Mouse (Mus musculus) layer of hippocampus, adult 9-10 months (tissue): ENCODE measurements around the gene Per2.

ENCODE experiments used
- DNase-seq: peaks from one replicate; pipeline ENCODE4 v3.0.0; 2022; ENCODE audit warnings: low spot score

Per2 gene

DNA sequence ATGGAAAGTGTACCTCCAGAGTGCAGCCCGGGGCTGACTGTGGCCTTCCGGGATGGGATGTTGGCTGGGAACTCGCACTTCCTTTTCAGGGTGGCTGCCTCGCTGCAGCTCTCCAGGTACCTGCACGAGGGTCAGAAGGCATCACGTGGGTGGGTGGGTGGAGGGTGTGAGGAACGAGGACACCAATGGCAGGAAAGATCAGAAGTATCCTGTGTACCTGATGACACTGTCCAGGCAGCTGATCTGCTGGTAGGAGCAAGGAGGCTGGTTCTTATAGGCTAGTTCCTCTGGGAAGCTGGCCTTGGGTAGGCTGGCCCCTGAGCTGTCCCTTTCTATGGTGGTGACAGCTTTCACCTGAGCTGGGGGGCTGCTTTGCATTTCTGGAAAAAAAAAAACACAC lies 28.4 kb downstream of the Per2 start:
- DNase-seq: no peak

DNA sequence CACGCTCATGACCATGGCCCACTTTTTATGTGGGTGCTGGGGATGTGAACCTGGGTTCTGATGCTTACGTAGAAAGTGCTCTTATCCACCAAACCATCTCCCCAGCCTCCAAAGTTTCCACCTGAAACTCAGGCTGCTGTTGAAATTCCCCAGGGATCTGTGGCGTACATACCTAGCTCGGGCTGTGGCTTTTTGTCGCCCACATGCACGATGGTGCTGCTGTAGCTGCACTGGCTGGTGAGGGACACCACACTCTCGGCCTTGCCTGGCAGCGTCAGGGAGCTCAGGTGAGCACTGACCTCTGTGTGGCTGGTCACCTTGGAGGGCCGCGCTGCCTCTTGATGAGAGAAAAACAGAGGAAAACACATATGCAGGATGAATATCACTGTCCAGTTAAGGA lies 29.9 kb downstream of the Per2 start:
- DNase-seq: no peak

DNA sequence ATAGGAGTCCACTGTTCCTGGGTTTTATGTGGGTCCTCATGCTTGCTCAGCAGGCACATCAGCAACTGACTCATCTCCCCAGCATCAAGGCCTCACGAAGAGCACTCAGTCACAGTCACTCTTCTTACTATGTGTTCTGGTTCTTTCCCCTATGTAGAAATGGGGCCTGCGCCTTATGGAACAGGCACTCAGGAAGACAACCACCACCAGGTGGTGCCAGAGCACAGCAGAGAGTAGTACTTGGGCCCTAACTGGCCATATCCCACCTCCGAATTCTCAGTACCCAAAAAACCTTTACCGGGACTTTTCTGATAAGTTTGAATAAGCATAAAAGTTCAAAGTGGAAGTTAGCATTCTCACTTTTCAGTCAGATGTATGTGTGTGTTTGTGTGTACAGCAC lies 30.5 kb downstream of the Per2 start:
- peak; percentile 74 for DNase-seq

DNA sequence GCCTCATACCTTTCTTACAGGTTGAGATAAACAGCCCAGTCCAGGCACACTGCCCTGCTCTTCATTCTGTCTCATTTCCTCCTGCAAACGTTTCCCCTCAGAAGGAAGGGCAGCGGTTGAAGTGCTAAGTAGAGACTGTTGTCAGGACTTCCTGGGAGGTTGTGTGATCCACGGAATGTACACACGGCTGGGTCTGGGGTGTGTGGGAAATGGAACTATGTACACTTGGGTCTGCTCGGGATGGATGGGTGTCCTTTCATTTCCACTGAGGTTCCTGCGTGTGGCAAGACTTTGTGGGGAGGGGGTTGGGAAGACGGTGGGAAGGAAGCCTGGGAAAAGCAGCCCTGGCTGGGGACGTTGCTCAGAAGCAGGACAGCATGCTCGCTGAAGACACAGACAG lies 32.7 kb downstream of the Per2 start:
- DNase-seq: no peak

DNA sequence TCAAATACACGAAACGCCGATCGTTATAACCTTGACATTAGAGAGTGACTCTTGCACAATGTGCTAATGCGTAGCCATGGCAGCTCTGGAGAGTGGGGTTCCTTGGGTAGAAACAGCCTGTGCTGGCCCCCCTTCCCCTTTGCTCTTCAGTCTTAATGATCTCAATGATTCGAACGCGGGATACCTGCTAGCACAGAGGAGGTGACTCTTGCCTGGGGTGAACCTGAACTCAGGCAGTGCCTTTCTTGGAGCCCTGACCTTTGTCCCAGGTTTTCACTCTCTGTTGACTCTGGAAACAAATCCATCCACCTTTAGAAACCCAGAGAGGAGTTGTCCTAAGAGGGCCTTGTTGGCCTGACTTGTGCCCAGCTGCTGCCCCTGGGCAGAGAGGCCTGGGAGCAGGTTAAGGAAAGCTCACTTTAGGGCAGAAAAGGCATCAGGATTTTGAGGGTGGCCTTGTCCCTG lies 38.5 kb downstream of the Per2 start:
- no peak for DNase-seq

DNA sequence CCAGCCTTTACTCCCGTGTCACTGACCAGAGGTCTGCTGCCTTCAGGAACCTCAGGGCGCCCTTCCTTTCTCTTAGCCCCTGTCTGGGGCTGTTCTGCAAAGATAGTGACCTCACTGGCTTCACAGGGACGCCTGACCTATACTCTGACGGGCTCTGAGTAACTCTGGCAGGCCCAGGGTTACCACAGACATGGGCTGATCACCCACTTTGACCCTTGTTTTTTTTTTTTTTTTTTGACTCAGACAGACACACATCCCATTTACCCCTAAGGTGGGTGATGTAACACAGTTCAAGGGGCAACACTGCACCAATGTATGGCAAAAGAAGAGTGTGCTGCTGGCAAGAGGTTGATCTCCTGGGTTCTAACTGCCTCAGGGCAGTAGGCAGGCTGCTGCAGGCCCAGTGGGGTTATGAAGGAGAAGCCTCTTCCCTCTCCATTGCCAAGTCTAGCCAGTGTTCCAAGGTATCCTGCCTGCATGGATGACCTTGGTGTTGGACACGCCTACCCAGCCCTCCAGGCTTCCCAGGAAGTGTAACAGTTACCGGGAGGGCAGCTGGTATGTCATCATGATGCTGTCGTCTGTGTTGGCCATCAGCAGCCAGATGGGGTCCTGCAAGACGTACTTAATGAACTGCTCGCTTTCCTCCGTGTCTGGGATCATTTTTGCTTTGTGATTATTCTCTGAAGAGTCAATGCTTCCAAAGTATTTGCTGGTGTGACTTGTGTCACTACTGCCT lies 39.1 kb downstream of the Per2 start:
- DNase-seq: no peak

DNA sequence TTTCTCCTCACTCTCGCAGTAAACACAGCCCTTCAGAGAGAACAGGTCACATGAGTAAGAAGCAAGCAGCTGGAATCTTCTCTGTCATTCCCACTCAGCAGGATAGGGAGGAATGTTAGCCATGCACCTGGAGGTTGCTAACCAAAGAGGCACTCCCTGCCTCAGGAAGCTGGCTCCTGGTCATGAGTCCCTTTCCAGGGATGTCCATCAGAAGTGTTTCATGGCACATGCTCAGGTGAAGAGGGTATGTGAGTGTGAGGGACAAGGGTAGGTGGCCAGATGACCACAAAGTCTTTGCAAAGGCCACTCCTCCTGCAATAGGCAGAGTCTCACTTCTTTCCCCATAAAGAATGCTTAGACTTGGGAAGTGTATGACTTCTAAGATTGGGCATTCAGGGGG lies 41.1 kb downstream of the Per2 start:
- DNase-seq: no peak

DNA sequence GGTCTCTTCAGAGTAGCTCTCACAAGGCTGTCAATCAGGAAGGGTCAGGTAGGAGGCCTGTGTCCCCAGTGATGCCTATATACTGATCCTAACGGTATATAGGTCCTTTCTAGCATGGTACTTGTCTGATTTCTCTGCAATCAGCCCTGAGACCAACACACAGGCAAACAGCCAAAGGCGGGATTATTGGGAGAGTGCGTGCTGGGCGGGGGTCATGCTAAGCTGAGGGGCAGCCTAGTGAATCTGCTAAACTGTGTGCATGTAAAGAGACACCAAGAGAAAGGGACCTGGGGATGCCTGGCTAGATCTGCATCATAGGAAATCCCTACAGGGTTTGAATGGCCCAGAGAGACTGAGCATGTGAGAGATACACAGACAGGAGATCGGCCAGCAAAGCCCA lies 43.8 kb downstream of the Per2 start:
- DNase-seq: no peak

DNA sequence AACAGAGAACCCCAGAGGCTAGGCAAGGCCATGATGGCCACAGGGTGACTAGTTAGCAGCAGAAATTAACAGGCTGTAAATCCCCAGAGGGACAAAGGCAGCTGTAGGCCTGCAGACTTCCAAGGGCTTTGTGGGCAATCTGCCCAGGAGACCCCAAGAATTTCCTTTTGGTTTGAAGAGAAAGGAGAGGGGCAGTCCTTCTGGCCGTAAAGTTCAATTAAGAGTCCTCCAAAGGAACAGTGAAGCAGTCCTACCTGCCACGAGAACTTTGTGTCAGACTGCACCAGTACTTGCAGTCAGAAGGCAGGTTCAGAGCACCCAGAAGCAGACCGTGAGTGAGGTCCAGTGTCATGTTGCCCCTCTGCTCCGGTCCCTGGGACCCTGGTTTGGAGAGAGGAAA lies 44.2 kb downstream of the Per2 start:
- no peak for DNase-seq

DNA sequence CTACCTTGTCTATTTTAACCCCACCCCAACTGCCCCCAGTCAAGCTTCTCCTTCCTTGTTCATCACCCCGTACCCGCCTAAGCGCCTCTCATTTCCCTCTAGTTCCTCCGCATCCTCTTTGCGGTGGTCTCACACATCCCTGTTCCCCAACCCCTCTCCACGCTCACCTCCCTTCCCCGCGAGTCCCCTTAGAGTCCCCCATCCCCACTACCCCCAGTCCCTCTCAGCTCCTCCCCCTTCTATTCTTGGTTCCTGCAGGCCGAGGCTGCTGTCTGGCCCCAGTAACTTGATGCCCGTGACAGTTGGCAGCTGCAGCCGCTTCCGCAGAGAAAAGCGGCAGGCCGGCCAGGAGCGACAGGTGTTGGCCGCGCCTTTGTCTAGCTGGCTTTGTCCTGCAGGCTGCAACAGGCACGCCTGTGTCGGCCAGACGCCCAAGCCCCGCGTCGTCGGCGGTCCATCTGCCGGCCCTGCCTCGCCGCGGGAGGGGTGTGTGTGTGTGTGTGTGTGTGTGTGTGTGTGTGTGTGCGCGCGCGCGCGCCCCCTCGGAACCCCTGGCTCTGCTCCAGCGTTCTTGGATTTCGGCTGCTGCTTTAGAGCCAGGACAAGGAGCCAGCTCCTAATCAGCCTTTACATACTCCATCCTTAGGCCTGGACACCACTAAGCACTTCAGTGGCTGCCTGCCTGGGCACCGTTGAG lies 45.1 kb downstream of the Per2 start, which contains the start of gene Hes6:
Hes6 (minus strand) TSS at position 141 of the 697 bp plus-strand sequence.
- no peak for DNase-seq

DNA sequence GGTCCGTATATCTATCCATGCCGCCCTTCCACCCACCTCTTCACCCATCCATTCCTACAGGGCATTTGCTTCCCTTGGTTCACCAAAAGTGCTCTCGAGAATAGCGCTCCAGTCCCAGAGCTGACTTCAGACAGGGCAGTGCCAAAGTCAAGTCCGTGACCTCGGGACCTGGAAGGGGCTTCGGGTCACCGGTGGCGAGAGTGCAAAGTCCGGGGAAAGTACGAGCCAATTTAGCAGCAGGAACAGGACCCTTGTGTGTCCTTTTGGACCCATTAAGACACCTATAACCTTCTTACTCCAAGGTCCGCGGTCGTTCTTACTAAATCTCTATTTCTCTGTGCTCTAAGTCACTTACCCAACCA lies 45.6 kb downstream of the Per2 start:
- DNase-seq: no peak

DNA sequence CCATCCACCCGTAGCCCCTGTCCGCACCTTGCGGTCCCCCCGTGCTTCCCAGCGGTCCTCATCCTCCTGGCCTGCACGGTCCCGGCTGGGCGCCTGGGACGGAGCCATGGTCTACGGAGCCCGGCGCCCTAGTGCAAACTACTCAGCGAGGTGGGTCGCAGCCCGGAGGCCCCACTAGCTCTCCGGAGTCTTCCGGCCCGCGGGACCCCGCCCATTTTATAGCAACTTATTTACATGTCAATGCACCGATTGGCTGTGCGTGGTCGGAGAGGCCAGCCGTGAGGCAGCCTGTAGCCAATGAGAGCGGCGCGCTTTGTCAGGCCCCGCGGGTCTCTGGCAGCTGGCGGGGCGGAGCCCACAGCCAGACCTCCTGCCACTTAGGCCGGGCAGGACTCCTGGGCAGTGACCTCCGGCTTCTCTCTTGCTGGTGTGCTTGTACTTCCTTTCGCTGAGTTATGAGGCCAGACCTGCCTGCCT lies 46.1 kb downstream of the Per2 start:
- DNase-seq: peak; percentile 76

DNA sequence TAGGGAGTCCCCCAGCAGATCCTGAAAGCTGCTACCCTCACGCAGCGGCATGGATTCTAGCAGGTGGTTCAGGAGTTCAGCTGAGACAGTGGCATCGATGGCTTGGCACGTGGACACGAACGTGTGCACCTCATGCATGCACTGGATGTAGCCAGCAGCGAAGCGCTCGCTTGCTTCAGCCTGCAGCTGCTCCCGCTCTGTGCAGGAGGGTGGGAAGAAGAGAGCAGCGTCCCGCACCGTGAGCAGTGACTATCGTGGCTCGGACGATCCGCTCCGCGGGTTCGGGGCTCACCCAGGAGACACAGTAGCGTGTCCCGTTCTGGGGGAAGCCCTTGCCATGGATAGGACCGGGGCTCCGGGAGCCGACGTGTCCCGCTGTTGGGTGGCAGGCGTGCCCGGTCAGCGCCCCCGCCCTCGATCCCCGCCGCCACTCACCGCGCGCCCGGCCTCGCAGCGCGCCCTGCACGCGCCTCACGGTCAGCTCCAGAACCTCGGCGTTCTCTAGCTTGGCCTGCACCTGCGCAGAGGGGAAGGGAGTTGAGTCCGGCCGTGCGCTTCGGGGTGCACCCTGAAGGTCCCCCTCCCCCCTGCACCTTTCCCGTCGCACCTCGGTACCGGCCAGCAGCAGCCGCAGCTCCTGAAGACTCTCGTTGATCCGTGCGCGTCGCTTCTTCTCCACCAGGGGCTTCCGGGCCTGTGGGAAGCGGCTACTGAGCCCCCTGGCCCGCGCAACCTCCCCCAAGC lies 46.7 kb downstream of the Per2 start:
- no peak for DNase-seq

DNA sequence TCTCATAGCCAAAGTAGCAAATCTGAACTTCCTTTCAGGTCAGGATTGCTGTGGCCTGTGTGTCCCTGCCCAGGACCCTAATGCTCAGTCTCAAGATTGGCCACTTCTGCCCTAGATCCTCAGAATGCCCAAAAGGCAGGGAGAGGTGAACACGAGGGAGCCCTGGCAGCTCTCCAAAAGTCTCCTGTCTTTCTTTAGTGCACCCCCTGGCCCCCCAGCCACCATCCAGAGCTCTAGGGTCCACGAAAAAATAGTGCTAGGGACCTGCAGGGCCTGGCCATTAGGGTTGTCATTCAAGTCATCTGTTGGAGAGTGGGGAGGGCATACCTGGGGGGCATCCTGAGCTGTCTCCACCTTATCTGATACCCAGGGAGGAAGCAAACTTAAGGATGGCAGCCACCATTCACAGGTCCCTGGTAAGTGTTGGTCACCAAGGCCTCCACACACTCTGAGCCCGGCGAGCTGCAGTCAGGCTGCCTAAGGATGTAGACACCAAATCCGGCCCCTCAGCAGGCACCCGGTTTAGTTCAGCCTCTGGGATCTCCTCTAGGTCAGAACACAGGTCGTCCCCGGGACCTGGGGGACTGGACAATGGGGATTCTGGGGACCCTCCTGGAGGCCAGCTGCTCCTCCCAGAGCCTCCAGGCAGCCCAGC lies 47.4 kb downstream of the Per2 start:
- DNase-seq: no peak

DNA sequence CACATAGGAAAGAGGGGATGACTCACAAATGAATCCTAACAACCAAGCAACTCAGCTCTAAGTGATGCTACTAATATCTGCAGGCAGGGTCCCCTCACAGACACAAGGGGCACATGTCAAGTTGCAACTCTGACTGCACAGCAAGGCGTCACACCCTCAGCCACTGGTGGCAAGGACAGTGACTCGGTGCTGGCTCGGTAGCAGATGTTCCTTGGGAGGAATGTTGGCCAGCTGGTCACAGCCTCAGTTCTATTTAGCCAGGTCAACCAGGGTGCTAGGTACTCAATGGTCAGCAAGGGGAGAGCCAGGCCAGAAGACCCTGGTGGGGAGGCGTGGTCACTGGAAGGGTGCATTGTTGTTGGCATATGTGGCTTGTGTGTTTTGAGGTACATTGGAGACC lies 51.3 kb downstream of the Per2 start:
- no peak for DNase-seq

DNA sequence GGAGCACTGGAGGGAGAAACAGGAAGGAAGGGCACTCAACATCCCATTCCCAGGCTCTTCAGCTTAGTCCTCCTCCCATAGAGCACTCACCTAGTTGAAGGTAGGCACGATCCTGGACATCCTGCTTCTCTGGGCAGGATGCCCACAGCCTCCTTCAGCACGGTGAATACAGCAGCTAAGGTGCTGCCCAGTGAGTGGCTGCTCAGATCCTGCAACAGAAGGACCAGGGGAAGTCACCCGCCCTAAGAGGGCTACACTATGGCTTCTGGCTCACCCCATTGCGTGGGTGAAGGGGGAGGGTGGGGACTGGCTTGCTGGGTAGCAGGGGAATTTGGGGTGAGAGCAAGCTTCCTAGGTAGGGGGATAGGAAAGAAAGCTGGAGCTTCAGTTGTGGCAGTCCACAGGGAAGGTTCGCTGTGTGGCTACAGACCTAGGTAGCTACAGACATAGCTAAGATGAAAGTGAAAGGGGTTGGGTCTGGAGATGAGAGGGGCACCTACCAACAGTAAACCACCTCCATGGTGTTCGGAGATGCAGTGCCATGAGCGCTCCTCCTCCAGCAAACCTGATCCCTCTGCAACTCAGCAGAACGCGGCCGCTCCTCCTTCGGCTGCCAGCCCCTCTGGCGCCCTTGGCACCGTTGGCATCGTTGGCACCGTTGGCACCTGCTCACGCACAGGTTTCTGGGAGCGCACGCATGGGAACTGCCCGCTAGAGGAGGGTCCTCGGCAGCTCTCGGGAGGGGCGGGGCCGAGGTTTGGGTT lies 53.5 kb downstream of the Per2 start:
- DNase-seq: no peak

DNA sequence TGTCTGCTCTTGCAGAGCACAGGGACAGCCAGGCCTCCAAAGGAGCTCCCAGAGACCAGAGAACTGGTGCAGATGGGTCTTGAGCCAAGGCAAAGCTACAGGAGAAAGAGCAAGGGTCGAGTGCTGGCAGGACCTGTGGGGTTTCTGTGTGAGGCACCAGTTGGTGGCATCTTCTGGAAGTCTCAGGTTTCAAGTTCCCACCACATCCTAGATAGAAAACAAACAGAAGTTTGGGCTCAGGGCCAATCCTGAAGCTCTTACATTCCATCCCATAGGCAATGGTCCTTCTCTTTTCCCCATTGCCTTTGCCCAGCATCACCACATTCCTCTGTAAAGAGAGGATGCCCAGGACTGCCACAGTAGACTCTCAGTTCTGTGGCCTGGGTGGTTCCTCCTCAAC lies 54.1 kb downstream of the Per2 start:
- DNase-seq: no peak

DNA sequence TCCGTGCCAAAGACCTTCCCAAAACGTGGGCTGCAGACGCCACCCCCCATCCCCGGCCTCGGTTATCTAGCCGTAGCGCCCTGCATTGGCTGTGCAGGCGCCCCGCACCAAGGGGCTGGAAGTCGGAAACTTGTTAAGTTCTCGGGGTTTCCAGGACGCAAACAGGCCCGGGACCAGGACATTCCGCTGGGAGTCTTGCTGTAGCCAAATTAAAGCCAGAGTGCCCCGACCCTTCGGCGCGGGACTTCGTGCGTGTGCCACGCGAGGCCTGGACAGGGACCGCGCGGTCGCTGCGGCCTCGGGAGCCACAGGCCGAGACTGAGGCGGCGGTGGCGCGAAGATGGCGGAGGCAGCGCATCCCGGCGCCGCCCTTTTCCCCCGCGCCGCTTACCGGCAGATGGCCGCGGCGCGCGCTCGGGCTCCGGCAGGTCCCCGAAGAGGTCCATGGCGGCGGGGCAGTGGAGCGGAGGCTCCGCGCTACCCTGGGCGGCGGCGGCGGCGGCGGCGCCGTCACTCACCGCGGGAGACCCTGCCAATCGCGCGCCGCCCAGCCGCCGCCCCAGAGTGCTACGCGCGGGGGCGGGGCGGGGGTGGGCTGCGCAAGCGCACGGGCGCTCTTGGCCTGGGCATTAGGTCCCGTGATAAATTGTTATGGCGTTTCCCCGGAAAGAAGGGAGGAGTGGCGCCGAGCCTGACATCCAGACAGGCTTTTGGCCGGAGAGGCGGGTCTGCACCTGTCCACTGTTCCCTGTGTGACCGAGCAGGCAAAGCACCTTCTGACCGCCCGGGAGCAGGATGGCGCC lies 60.7 kb downstream of the Per2 start, which contains the start of gene Ilkap:
Ilkap (minus strand) TSS at position 556 of the 803 bp plus-strand sequence.
- DNase-seq: no peak

DNA sequence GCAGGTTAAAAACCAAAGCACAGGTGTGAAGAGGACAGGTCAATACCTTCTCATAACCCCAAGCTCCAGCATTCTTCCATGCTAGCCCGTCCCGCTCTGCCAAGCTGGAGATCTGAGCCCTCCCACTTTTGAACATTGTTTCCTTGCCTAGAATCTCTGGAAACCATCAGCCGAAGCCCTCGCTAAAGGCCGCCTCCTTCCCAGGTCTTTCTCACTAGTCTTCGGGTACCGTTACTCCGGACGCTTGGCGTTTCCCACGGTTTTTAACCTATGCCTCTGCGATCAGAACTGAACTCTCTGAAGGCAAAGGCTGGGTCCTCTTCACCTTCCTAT lies 61.2 kb downstream of the Per2 start:
- no peak for DNase-seq

DNA sequence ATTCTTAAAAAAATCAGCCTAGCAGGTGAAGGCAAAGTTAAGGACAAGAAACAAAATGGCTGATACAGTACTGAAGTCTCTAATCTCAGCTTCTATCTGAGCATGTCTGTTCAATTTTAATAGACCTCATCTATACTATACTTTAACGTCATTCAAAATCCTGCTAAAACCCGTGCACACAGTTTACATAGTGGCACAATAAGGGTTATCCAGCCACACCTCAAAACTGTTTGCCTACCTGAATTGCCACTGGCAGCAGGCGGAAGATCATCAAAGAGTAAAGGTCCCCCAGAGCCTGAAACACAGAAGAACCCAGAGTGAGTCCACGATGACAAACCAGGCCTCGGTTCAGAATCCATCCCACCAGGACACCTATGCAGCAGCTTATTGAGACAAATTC lies 68.8 kb downstream of the Per2 start:
- DNase-seq: no peak

DNA sequence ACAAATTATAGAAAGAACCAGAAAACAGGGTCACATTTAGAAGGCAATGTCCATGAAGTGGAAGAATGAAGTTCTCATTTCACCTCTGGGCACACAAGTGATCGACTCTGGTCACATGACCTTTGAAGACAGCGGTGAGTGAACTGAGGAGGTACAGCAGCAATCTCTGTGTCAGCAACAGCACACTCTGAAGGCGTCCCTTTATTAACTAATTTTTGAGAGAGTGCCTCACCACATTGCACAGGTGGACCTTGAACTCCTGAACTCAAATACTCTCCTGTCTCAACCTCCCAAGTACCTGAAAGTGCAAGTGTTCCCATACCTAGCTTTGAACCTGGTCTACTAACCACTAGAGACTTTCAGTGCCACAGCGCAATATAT lies 78.0 kb downstream of the Per2 start:
- no peak for DNase-seq
